Mouse (Mus musculus) gastrocnemius, postnatal 25 days (tissue): ENCODE measurements around the gene Rnft1. TPM values are rescaled to one million over a fixed set of nuclear protein-coding genes. Genes with fewer than 3 reads are reported as not detected.
"Not testable (repeated sequence)": the region's sequence is repeated elsewhere in the genome, so short reads cannot be mapped to it uniquely, and the experiment has no call there.

Experiments used
- DNase-seq: peaks from one replicate; pipeline ENCODE4 v3.0.0; 2022
- long read RNA-seq, 2 experiments: library from polyadenylated mRNA; stranded (forward); transcript quantifications; one replicate each; pipeline ENCODE4 v2.0.0; 2021
- total RNA-seq, 2 experiments: library from RNA; stranded (reverse); gene quantifications; 1 replicate in 1 of 2; 2 replicates in 1 of 2; pipeline ENCODE4 v1.2.3; 2021

The Rnft1 gene
- 10 to 100 TPM; 41.5 to 48.9 TPM for total RNA-seq
- long read RNA-seq, experiment 1, full-length matches to known transcripts = 77 of 84 reads
- long read RNA-seq, experiment 1, partial matches to known transcripts = 3 of 84 reads
- long read RNA-seq, experiment 1, other reads (novel, unspliced or antisense) = 4 of 84 reads
- long read RNA-seq, experiment 2, full-length matches to known transcripts = 68 of 82 reads
- long read RNA-seq, experiment 2, partial matches to known transcripts = 5 of 82 reads
- long read RNA-seq, experiment 2, other reads (novel, unspliced or antisense) = 9 of 82 reads

DNA sequence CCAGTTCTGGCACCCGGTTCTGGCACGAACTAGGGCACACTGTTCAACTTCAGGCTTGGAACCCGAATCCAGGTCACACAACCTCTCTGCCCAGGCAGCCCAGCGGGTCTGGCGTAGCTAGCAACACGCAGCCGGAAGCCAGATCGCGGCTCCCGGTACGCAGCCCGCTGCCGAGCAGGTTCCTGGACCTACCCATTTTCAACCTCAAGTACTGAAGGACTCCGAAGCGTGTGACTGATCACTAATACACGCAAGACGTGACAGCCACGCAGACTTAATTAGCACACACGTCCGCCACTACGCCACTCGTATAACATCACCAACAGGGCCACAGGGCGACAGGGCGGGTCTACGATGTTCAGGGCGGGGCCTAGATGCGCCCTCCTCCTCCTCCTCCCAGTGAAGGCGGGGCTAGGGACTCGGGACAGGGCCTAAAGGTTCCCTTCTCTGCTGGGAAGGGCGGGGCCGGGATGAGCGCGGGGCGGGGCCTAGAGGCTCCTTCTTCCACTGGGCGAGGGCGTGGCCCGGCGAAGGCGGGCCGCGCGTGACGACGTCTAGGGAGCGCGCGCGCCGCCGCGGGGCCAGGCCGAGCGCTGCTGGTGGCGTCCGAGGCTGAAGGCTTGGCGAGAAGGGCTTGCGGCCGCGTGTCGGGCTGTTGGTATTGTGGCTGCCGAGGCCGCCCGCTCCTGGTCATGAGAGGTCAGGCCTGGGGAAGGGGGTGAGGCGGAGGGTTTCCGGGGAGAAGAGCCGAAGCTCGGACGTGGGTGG, at the start of gene Rnft1:
Gene Rnft1 (plus strand): TSS at position 557 of the 768 bp plus-strand sequence.
- DNase-seq = peak; percentile 100

DNA sequence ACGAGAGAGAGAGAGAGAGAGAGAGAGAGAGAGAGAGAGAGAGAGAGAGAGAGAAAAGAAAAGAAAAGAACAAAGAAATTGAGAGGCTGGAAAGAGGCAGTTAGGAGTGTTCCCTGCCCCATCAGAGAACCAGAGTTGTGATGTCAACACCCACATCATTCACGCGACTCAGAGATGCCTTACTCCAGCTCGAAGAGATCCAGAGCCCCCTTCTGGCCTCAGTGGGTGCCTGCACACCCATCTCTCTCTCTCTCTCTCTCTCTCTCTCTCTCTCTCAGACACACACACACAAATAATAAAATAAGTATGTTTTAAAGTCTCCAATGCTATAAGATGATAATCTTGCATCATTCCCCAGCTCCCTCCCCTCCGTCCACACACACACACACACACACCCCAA, 47.6 kb upstream of the Rnft1 start:
- DNase-seq = no peak

DNA sequence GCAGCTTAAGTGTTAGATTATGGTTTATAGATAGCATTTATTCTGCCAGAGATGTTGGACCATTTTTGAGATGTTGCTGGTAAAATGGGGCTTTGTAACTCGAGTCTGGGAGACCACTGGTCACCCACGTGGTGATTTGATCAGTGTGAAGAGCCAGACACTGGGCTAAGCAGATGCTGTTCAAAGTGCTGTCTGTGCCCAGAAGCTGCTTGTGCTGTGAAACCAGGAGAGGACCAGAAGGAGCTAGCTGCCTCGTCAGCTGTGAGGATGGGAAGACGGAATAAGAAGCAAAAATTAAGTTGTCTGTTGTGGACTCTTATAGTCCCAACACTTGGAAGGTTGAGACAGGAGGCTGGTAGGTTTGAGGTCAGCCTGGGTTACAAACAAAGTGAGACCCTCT, 46.2 kb upstream of the Rnft1 start:
- no peak for DNase-seq

DNA sequence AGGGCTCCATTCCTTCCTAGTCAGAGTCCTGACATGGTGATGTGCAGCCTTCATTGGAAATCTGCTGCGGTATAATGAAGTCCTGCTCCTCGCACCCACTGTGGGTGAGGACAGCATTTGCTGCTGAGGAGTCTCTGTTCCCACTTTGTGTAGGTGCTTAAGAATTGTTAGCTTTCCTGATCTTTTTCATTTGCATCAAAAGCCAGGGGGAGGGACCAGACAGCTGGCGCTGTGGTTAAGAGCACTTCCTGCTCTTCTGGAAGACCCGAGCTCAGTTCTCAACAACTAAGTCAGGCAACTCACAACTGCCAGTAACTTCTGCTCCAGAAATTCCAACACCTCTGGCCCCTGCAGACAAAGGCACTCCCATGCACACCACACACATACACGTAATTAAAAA, 43.7 kb upstream of the Rnft1 start:
- no peak for DNase-seq

DNA sequence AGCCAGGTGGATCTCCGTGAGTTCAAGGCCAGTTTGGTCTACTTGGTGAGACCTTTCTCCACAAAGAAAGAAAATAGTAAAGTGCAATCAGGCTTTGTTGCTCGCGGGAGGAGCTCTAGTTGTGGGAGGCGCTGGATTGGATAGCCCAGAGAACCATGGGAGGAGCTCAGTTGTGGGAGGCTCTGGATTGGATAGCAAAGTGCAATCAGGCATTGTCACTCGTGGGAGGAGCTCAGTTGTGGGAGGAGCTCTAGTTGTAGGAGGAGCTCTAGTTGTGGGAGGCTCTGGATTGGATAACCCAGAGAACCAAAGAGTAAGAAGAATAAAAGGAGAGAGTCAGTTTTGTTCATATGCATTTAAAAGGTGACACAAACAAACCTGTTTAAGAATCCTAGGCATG, 30.5 kb upstream of the Rnft1 start:
- no peak for DNase-seq

DNA sequence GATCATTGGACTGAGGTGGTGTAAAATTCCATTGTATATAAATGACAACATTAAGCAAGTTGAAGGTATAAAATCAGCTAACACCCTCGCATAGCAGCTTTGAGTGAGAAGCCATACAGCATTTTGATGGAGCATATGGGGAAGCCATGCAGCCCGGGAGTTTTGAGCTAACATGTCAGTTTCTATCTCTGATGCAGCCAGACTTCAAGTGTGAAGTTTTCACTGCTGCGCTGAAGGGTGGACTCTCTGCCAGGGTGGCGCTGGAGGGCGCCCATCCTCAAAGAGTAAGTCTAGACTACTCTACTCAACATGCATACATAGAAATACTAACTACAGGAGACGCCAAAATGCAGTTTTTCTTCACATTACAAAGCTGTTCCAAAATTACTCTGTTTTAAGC, 26.9 kb upstream of the Rnft1 start:
- no peak for DNase-seq

DNA sequence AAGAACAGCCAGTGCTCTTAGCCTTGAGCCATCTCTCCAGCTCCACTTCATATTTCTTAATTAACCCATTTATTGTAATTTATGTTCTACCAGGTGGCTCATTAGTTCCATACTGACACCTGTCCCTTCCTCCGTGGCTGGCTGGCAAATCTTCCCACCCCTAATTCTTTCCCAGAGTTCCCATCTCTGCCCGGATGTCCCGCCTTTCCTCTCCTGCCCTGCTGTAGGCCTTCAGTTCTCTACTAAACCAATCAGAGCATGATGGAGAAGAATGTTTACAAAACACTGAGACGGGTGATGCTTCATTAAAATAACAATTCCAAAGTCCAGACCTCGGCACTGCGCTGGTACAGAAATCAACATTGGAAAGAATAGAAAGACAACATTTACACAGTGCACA, 25.6 kb upstream of the Rnft1 start:
- no peak for DNase-seq

DNA sequence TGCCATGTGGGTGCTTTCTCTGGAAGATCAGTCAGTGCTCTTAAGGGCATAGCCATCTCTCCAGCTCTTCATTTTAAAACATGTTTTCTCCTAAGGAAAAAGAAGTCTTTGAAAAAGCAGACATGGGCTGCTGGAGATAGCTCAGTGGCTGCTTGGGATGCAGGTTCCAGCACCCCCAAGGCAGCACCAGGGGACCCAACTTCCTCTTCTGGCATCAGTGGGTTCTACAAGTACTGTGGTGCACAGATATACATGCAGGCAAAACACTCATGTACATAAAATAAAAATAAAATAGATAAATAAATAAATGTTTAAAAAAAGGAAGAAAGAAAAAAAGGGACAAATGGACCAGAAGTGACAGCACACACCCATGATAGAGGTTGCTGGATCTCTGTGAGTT, 21.9 kb upstream of the Rnft1 start:
- DNase-seq = no peak

DNA sequence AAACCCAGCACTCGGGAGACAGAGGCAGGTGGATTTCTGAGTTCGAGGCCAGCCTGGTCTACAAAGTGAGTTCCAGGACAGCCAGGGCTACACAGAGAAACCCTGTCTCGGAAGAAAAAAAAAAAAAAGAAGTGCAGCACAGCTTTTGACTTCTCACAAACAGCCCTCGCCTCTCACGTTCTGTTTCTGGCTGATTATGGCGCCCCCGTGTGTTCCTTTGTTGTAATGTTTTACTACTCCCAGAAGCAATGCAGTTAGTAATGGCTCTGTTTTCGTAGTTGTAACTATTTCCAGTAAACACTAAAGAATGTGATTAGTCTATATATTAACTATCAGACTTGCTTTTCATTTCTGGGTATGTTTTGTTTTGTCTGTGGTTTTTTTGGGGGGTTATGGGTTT, 20.2 kb upstream of the Rnft1 start:
- not testable (repeated sequence) for DNase-seq

DNA sequence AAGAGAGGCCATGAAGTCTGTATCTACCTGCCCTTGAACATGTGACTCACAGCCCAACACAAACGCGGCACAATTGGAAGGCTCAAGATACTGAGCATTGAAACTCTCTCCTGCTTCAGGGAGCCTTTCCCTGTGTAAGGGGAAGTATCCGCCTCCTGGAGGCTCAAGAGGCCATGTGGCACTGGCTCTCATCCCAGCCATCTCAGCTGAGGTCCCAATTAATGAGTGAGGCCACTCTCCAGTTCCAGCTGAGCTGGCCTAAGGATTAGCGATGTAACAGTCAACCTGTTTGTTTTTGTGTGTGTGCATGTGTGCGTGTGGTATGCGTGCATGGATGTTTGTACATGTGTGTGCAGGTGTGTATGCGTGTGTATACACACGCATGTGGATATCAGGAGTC, 16.1 kb upstream of the Rnft1 start:
- no peak for DNase-seq

DNA sequence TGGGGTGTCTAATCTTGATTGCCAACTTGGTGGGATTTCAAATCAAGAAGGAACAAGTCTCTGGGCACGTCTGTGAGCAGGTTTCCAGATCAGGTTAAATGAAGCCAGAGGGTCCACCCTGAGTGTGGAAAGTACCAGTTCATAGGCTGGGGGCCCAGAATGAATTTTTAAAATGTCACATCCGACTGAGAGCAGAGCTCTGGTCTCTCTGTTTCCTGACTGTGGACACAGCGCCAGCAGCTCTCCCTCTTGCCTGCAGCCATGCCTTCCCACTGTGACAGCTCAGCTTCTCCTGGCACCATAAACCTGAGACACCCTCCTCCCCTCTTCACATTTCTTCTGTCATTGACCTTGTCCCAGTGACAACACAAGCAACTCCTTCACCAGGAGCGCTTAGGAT, 15.5 kb upstream of the Rnft1 start:
- no peak for DNase-seq

DNA sequence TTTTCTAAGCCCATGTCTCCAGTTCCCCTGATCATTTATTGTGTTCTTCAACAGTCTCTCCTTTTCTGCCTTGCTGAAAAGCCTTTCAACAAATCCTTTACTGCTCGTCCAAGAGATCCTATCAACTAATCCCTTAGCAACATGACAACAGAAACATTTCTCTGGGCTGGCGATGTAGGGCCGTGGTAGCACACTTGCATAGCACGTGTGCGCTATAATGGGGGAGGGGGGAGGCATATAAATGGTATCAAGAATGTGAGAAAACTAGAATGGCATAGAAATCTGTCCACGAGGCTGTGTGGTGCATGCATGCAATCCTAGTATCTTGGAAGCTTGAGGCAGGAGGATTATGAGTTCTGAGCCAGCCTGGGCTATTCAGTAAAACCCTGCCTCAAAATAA, 12.7 kb upstream of the Rnft1 start:
- no peak for DNase-seq

DNA sequence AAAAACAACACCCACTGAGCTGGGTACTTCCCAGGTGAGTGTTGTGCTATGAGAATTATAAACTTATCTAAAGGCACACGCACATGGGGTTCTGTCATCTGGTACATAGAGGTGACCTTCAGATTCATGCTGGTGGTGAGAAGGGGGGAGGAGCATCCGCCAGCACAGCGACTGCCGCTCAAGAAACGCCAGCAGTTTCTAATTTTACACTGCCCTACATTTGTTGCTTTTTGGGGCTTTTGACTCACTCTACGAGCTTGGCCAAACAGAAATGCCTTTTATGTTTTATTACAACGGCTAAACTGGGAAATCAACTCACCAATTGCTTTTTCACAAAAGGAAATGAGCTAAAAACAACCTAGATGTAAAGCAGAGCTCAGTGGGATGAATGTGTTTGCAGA, 11.7 kb upstream of the Rnft1 start:
- DNase-seq = peak; percentile 22

DNA sequence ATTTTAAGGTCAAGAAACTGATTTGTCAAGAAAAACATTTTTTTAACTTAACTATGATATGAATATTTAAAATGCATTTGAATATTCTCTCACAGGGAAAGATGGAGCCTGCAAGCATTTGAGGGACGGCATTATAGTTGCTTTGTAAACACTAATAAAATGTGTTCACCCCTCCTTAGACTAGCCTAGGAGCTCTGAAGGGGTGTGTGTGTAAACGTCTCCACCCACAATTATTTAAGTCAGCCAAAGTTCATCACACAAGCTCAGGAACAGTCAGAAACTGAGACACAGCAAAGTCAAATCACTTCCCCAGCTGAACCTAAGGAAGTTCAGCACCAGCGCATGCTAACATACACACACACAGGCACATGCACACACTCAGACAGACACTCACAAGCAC, 10.9 kb upstream of the Rnft1 start:
- no peak for DNase-seq

DNA sequence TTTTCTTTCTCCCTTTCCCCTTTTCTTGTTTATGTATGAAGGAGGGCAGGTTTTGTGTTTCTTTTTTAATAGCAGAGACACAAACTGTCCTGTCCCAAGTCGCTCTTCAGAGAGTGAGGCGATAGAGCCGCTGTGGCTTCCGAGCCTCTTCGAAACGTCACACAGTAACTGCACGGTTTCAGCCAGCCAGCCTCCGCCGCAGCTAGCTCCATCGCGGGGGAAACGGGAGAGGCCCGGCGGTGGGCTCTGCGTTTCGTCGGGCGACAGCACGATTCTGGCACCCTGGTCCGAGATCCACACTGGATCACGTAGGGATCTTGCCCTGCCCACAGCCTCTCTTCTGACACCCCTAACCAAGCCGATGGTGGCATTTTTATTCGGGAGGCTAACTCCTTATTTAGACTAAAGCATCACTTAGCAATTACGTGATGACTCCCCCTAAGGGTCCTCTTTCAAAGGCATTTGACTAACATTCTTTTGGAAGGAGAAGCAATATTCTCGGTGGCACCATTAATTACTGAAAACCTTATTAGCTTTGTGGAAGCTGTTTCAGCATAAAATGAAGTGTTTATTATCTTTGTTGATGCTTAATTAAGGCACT, 553 bp downstream of the Rnft1 start:
- peak; percentile 48 for DNase-seq

DNA sequence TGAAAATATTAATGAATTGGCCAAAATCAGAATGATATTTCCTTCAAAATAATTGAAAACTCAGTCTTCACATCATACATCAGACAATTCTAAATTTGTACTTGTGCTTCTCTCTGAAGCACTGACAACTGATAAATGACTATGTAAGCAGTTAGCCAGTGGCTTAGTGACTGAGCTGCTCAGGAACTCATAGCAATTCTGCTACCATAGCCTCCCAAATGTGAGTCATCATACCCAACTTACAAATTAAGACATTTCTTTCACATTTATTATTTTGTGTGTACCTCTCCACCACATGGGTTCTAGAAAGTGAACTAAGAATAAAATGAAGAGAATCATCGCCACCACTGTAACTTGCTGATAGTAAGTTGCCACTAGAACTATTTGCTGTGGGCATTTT, 6.3 kb downstream of the Rnft1 start:
- no peak for DNase-seq

DNA sequence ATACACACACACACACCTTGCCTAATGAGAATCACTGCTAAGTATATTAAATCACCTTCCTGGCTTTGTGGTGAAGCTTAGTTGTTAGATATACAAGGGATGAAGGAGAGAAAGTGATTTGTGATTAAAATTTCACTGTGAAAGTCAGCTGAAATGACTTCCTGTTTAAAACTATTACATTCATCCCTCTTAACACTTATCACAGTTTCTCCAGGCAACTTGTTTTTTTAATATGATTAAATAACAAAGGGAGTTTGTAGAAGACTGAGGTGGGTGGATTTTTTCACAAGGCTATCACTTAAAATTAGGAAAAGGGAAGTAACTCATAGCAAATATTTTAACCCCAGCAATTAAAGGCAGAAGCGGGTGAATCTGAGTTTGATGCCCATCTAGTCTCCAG, 12.9 kb downstream of the Rnft1 start:
- no peak for DNase-seq

DNA sequence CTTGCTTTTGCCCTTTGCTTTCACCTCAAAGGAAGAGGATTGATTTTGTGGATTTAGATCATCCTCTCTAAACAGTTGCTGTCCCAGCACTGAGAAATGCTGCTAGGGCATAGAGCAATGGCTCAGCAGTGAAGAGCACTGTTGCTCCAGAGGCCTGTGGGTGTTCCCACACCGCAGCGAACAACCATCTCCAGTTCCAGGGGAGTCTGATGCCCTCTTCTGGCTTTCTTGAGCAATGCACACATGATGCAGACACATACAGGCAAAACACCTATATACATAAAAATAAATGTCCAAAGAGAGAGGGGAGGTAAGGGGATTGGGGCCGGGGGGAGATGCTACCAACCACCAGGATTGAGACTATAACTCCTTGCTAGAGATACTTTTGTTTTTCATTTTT, 13.5 kb downstream of the Rnft1 start:
- no peak for DNase-seq

DNA sequence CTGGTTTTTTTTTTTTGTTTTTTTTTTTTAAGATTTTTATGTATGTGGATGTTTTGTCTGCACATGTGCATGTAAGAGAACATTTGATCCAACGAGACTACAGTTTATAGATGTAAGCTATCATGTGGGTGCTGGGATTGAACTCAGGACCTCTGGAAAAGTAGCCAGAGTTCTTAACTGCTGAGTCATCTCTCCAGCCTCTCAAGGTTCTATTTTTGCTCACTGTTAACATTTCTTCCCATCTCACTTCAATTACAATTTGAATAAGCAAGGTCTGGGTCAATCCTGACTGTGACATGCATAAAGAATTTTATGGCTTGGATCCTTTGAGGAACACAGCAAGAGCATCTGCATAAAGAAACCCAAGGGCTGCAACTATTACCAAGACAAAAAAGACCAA, 16.3 kb downstream of the Rnft1 start:
- no peak for DNase-seq

DNA sequence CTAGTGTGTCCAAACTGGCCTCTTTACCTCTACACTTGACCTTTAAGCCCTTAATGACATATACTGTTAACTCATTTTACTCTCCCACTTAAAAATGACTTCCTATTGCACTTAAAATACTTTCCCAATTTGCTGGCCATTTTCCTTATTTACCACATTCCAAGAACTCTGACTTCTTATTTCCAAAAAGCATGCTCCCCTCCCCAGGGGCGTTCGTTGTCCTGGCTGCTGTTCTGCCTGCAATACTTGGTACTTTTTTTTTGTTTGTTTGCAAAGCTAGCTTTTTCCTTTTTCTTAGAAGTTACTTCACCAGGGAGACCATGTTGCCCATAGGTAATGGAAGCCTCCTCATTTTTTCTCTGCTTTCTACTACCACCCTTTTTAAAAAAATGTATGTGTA, 18.7 kb downstream of the Rnft1 start:
- no peak for DNase-seq

DNA sequence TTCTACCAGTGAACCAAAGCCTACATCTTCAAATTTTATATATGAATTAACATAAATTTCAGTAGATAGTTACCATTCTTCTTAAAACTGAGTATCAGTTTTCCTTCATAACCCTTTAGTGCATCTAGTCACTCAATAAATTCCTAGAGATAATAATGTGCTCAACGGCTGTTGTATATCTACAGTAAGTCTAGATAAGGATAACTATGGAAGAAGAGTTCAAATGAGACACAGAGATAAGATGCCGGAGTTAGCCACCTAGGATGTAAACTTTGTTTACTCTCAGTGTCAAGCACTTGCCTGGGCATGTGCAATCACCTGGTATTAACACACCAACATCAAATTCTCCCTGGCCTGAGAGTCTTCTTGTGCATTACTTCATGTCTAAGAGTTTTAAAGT, 22.9 kb downstream of the Rnft1 start:
- DNase-seq = no peak

DNA sequence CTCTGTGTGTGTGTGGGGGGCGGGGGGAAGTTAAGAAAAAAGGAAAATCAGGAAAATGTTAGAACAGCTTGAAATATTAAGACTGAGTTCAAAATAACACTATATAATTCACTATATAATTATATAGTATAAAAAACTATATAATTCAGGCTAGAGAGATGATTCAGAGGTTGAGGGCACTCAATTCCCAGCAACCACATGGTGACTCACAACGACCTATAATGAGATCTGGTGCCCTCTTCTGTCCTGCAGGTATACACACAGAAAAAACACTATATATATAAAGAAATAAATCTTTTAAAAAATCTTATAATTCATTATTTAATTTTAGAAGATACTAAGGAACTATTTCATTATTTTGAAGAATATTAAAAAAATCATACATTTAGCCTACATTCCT, 23.5 kb downstream of the Rnft1 start:
- DNase-seq = no peak

DNA sequence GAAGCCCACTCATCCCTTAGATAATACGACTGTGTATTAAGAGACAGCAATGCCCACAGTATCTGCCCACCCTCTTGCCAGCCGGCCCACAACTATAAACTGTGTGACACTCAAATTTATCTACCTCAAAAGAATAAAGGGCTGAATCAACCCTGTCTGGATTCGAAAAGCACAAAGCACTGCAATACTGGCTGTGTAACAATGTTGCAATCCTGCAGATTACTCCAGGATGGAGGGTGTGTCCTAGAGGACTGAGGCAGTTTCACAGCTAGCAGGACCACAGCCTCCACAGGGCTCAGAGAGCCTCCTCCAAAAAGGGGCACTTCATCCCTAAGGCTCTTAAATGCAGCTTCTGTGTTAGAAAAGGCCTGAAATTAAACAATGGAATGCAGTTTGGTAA, 32.2 kb downstream of the Rnft1 start:
- no peak for DNase-seq

DNA sequence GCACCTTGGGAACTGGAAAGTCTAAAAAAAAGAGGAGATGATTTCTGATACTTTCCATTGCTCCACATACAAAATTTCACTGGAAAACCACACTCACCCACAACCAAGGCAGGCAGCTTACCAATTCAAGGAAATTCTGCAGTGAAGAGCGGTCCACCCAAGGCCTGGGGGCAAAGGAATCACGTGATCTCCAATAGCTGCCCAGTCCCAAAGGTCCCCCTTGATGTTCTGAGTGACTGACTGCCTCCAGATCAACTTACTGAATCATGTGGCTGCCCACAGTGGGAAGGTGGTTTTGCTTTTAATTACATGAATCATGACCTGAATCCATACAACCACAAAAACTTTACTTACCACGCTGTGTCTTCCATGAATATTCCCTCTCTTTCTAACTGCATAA, 32.8 kb downstream of the Rnft1 start:
- no peak for DNase-seq
